Mouse (Mus musculus): ENCODE data around the gene Ceacam2.
"Not testable (repeated sequence)": the region's sequence is repeated elsewhere in the genome, so short reads cannot be mapped to it uniquely, and the experiment has no call there.

Ceacam2 gene

DNA sequence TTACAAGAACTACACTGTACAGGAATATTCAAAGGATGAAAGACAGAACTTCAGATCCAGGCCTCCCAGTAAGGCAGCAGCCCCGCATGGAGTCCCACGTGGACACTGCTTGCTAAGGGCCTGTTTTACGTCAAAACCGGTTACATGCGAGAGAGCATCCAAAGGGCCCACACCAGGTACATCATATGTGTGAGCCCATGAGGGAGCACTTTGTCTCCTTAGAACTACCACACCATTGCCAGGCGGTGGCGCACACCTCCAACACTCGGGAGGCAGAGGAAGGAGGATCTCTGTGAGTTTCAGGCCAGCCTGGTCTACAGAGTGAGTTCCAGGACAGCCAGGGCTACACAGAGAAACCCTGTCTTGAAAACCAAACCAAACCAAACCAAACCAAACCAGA is 58.9 kb downstream of the Ceacam2 start:
- DNase-seq: not testable (repeated sequence)

GRCm38 (mm10) chr7:25479440-25479839 is 60.2 kb downstream of the Ceacam2 start:
- peak; percentile 24 for DNase-seq

DNA sequence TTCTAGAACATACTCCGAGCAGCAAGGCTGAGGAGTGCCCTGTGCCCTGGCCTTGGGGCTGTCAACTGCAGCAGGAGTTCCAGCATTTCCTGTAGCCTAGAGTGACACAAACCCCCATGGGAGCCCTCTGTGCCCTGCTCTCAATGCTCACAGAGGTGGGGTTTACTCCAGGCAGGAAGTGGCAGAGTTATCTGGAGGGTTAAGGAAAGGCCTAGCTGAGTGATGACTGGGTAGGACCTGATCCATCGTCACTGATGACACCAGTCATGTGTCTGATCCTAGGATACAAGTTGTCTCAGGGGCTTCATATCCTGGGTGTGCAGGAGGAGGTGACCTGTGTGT is 61.9 kb downstream of the Ceacam2 start:
- DNase-seq: not testable (repeated sequence)

DNA sequence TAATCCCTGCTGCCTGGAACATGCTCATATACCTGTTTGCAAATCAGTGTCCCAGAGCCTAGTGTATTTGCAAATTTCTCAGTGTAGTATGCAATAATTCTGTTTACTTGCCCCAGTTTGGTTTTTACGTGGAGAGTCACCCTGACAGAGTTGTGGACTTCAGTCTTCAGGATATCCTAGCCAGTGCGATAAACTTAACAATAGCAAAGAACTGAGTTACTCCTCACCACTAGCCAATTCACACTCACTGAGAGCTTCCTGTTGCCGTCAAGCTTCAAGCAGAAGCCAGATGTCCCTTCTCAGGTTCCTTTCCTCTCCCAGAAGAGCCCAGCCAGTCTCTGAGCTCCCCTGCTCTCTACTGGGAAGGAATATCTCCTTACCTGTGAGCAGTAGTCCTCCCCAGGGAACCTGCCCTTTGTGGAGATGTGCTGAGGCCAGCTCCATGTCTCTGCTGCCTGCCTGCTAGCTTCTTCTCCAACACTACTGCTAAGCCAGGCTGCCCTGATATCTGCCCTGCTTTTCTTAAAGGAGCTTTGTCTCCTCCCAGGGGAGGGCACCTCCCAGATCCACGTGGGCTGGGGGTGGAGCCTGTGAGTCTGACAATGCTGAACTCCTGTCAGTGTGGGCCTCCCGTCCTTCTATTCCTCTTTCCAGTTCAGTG is 62.4 kb downstream of the Ceacam2 start, which contains the start of gene Ceacam1:
Gene Ceacam1 (minus strand): TSS at position 513 of the 661 bp plus-strand sequence.
- DNase-seq: peak; percentile 27

DNA sequence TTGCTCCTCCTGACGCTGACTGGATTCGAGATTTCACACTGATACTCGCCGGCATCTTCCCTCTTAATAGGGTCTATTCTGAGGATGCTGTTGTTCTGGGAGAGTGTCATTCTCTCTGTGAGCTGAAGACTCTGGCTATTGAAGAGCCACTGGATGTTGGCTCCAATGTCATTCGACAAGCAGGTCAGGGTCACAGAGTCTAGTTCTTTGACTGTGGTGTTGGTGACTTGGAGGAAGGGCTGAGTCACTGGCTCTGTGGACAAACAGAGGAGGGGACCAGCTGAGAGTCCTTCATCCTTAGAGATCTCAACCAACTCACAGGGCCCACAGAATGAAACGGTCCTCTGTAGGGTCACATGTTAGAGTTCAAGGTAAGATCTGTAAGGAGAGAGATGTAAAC is 67.8 kb downstream of the Ceacam2 start:
- DNase-seq: not testable (repeated sequence)
